Mouse (Mus musculus) liver, embryonic 14.5 days (tissue): Measurements from ENCODE around the gene Lrrc63. TPM values are rescaled to one million over a fixed set of nuclear protein-coding genes. Genes with fewer than 3 reads are reported as not detected.
A peak's percentile ranks its signal among the peaks of the same experiment; 100 is the strongest.

Source experiments
- ATAC-seq: fragments of 200-750 bp; cut with Nextera tagmentation; 2 replicates; pipeline ENCODE4 v1.8.0; 2017; ENCODE audit warnings: moderate number of reproducible peaks, mild to moderate bottlenecking, moderate library complexity; ENCODE audit not compliant: insufficient read depth
- DNase-seq, 3 experiments: peaks; one replicate each; pipeline ENCODE4 v3.0.0-alpha.2; 2012 to 2013; ENCODE audit warnings: low read depth in 3 of 3, low spot score in 3 of 3
- H3K27ac ChIP-seq: fragments of 300-500 bp; sonication (generic); 2 replicates; pipeline ENCODE4 v1.5.1; 2014; ENCODE audit warnings: moderate library complexity, mild to moderate bottlenecking, control low read depth, inconsistent platforms
- H3K27me3 ChIP-seq: fragments of 300-500 bp; sonication (generic); 2 replicates; pipeline ENCODE4 v1.6.1; 2014; ENCODE audit warnings: mild to moderate bottlenecking, low read length, moderate library complexity; ENCODE audit not compliant: control insufficient read depth, insufficient read depth
- H3K36me3 ChIP-seq: fragments of 300-500 bp; sonication (generic); replicated peaks from 2 replicates; pipeline ENCODE4 v1.6.1; 2014; ENCODE audit warnings: low read depth; ENCODE audit not compliant: control insufficient read depth, insufficient read depth
- H3K4me1 ChIP-seq, 2 experiments: fragments of 200-500 bp in 1 of 2; fragments of 300-500 bp in 1 of 2; sonication (generic) in 1 of 2; replicated peaks; 2 replicates each; pipeline ENCODE4 v1.6.1; 2012 to 2014; ENCODE audit warnings: antibody characterized with exemption in 1 of 2, inconsistent platforms in 1 of 2, low read length in 1 of 2; ENCODE audit not compliant: control insufficient read depth in 2 of 2, insufficient read depth in 2 of 2
- H3K4me2 ChIP-seq: fragments of 300-500 bp; sonication (generic); 2 replicates; pipeline ENCODE4 v1.6.1; 2014; ENCODE audit warnings: low read depth, mild to moderate bottlenecking, control low read depth, moderate library complexity
- H3K4me3 ChIP-seq, 2 experiments: fragments of 200-500 bp in 1 of 2; fragments of 300-500 bp in 1 of 2; sonication (generic) in 1 of 2; 2 replicates each; pipeline ENCODE4 v1.5.1; 2012 to 2014; ENCODE audit warnings: low read depth in 2 of 2, low read length in 2 of 2, mild to moderate bottlenecking in 2 of 2, control low read depth in 1 of 2, inconsistent platforms in 1 of 2, moderate library complexity in 1 of 2; ENCODE audit not compliant: insufficient read depth in 1 of 2
- H3K9ac ChIP-seq: fragments of 300-500 bp; sonication (generic); replicated peaks from 2 replicates; pipeline ENCODE4 v1.6.1; 2014; ENCODE audit warnings: mild to moderate bottlenecking, control low read depth, moderate library complexity
- H3K9me3 ChIP-seq: fragments of 300-500 bp; sonication (generic); 2 replicates; pipeline ENCODE4 v1.6.1; 2016; ENCODE audit warnings: low read length, mixed read lengths; ENCODE audit not compliant: control insufficient read depth
- CTCF ChIP-seq: IDR thresholded peaks from 2 replicates; pipeline ENCODE4 v1.5.1; 2016; ENCODE audit warnings: antibody characterized with exemption, low read depth, control low read depth
- EP300 ChIP-seq: IDR thresholded peaks from 2 replicates; pipeline ENCODE4 v1.6.1; 2016; ENCODE audit warnings: antibody characterized with exemption, low read depth
- WGBS: fragments of 180-500 bp; shearing (Covaris S2); extraction: QIAGEN DNeasy Blood & Tissue Kit; methylation state at CpG from one replicate; pipeline ENCODE4 v1.1.7; 2014; ENCODE audit not compliant: insufficient replicate concordance; 5-methylcytosine and 5-hydroxymethylcytosine counted together
- polyA plus RNA-seq, 2 experiments: library from polyadenylated mRNA; depleted of rRNA in 1 of 2; stranded (reverse) in 1 of 2; unstranded in 1 of 2; fragments of >200 nt; fragmentation: Nextera tagmentation in 1 of 2; extraction: Ambion mirVana in 1 of 2; gene quantifications; 2 replicates each; pipeline versions ENCODE4 v1.2.1 to v1.2.3; 2012 to 2014

The Lrrc63 gene
- polyA plus RNA-seq, 2 experiments: 0.01 to 0.10 TPM

GRCm38 (mm10) chr14:75139225-75139624 lies 8.5 kb upstream of the Lrrc63 start:
- Histone ChIP-seq H3K9me3 (no peaks in the 10 kb centered on the region), H3K9ac (peak overlapping the region; percentile 76), H3K4me3 (peak overlapping the region in 1 of 2 experiments; percentile 35; a peak in 2 of 4 replicates), H3K4me1 (peaks cover 46% of the 10 kb centered on the region in 2 experiments), H3K4me2 (peak overlapping the region; percentile 66), H3K27ac (peak overlapping the region; percentile 100), H3K36me3 (no peaks in the 10 kb centered on the region), H3K27me3 (no peaks in the 10 kb centered on the region)
- 46% methylated on average over 2 of the region's 2 CpGs for WGBS
- ATAC-seq (peak; percentile 29; the same call in 1 of the 2 replicates), DNase-seq (peak in 2 of 3 experiments; percentile 42 to 47)
- TF ChIP-seq EP300: no peak
- TF ChIP-seq CTCF: no peak

GRCm38 (mm10) chr14:75138503-75138902 lies 7.8 kb upstream of the Lrrc63 start:
- Histone ChIP-seq H3K4me2 (peak overlapping the region; percentile 66), H3K27ac (peak overlapping the region; percentile 100), H3K4me1 (peaks cover 46% of the 10 kb centered on the region in 2 experiments), H3K9ac (peak overlapping the region; percentile 76), H3K9me3 (no peaks in the 10 kb centered on the region), H3K27me3 (no peaks in the 10 kb centered on the region), H3K4me3 (peak overlapping the region in 1 of 2 experiments; percentile 35; a peak in 2 of 4 replicates), H3K36me3 (no peaks in the 10 kb centered on the region)
- ATAC-seq (peak; percentile 99), DNase-seq (peak; percentile 94 to 98 (median 95))
- WGBS: 7% methylated on average over 10 of the region's 10 CpGs
- TF ChIP-seq EP300: peak; percentile 99
- no peak for TF ChIP-seq CTCF

- no peak for ATAC-seq
- peak overlapping the region; percentile 42 for H3K27ac ChIP-seq
Observed at GRCm38 (mm10) chr14:75136119-75136966, 5.7 kb upstream of the Lrrc63 start.

GRCm38 (mm10) chr14:75131324-75131935 lies 749 bp upstream of the Lrrc63 start:
- Histone ChIP-seq H3K27me3 (no peaks in the 10 kb centered on the region; the same call in 1 of the 2 replicates), H3K4me1 (peaks cover 10 to 14% of the 10 kb centered on the region in 2 experiments), H3K9me3 (no peaks in the 10 kb centered on the region), H3K4me2 (peak overlapping the region; percentile 88), H3K4me3 (peak overlapping the region; percentile 59 to 73), H3K9ac (peak overlapping the region; percentile 62), H3K27ac (peak overlapping the region; percentile 58), H3K36me3 (no peaks in the 10 kb centered on the region)
- TF ChIP-seq CTCF (no peak), EP300 (no peak)
- ATAC-seq: peak; percentile 46
- peak in 1 of 3 experiments; percentile 16 for DNase-seq
- WGBS: 5% methylated on average over 12 of the region's 12 CpGs

More at GRCm38 (mm10) chr14:75136119-75136966, 5.7 kb upstream of the Lrrc63 start:
- H3K4me2 ChIP-seq: peak overlapping the region; percentile 63
- peak overlapping the region; percentile 32 to 48 for H3K4me3 ChIP-seq
- H3K9me3 ChIP-seq: no peaks in the 10 kb centered on the region
- H3K27me3 ChIP-seq: no peaks in the 10 kb centered on the region; the same call in 1 of the 2 replicates
- DNase-seq: no peak
- H3K9ac ChIP-seq: peak overlapping the region; percentile 43
- TF ChIP-seq CTCF (no peak), EP300 (no peak)
- no peaks in the 10 kb centered on the region for H3K36me3 ChIP-seq
- 24% methylated on average over 25 of the region's 25 CpGs for WGBS
- H3K4me1 ChIP-seq: peaks cover 47 to 50% of the 10 kb centered on the region in 2 experiments

- Histone ChIP-seq H3K4me1 (no peaks in the 10 kb centered on the region; a peak in 1 of 4 replicates), H3K36me3 (no peaks in the 10 kb centered on the region), H3K9me3 (no peaks in the 10 kb centered on the region), H3K9ac (no peak overlapping the region), H3K27ac (no peak overlapping the region), H3K4me2 (no peak overlapping the region), H3K27me3 (no peaks in the 10 kb centered on the region), H3K4me3 (no peak overlapping the region)
- TF ChIP-seq CTCF (no peak), EP300 (no peak)
- ATAC-seq: no peak
- 56% methylated on average over 8 of the region's 8 CpGs for WGBS
- no peak for DNase-seq
Observed at GRCm38 (mm10) chr14:75121658-75122057, 9.0 kb downstream of the Lrrc63 start.
